Mouse (Mus musculus) brain, embryonic 18.5 days (tissue): ENCODE data around the gene Gm340.

Source experiments
- DNase-seq: peaks from one replicate; pipeline ENCODE4 v3.0.0-alpha.2; 2012; ENCODE audit warnings: low read depth, low spot score

Gm340 gene

GRCm38 (mm10) chr19:41581706-41582420, at the start of gene Gm340:
Gene Gm340 (plus strand): TSS chr19:41582370.
- DNase-seq: no peak

DNA sequence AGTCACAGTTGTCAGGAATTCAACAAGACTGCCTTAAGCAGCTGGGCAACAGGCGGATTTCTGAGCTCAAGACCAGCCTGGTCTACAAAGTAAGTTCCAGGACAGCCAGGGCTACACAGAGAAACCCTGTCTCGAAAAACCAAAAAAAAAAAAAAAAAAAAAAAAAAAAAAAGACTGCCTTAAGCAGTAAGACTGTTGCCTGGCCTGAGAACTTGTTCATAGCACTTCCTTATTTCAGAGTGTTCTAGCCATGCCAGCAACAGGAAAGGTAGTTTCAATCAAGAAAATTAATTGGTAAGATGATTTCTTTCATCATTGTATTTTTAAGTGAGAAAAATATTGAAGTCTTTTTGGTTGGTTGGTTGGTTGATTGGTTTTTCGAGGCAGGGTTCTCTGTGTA, 48.1 kb upstream of the Gm340 start:
- no peak for DNase-seq

GRCm38 (mm10) chr19:41556981-41557380, 25.2 kb upstream of the Gm340 start:
- DNase-seq: no peak

- DNase-seq: no peak
These were observed 24.7 kb upstream of the Gm340 start for GRCm38 (mm10) chr19:41557491-41557890.

GRCm38 (mm10) chr19:41558891-41559486, 23.2 kb upstream of the Gm340 start:
- no peak for DNase-seq

DNA sequence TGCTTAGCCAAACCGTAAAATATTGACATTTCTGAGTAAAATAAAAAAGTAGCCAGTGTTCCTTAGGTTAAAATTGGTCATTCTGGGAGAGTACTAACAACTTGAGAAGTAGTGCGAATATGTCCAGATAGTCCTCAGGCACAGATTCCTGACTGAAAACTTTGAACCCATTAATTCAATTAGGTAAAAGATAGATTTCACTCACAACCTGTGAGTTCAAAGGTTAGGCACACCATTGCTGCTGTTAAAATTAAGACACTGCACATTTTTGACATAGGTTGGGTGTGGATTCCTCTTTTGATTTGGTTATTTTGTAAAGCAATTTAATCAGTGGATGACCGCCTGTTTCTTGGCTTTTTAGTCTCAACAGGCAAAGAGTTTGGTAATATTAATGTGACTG, 21.3 kb upstream of the Gm340 start:
- DNase-seq: no peak

DNA sequence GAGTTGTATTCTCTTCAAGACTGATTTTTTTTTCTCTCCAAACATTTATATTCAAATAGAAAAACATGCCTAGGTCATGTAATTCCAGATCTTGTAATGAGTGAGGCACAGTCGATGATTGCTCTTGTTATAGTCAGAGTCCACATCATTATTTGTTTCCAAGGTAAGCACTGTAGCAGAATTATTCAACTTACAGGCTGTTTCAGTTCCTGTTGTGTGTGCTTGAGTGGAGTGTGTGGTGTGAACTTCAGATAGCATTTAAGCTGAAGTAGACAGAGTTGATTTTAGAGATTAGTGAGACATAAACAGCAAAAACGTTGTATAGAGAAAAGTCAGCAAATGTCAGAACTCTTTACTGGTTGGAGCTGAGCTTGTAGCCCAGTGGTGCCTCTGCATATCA, 13.4 kb upstream of the Gm340 start:
- no peak for DNase-seq

- no peak for DNase-seq
These were observed 8.5 kb upstream of the Gm340 start for GRCm38 (mm10) chr19:41573700-41574099.

GRCm38 (mm10) chr19:41577576-41577975, 4.6 kb upstream of the Gm340 start:
- DNase-seq: no peak

DNA sequence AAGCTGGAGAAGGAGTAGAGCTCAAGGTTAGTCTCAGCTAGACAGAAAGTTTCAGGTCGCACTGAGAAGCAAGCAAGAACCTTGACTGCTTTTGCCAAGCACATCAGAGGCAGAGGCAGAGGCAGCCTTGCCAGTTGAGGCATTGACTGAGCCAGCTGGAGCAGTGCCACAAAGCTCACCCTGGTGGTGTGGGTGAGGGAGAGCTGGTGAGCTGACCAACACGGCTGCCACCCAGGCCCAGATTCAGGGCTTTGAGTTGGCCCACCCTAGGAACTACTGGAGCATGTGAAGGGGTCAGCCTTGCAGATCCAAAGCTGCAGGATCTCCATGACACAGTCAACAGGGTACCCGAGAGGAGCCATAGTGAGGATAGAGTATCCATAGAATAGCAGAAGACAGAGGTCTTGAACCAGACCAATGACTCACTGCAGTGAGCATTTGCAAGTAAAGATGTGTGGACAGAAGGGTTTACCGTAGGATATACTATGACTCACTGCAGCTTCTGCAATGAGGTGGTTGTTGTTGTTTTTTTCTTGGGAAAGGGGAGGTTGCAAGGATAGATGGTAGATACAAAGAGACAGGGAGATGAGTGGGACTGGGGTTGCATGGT, 2.8 kb upstream of the Gm340 start:
- no peak for DNase-seq

- no peak for DNase-seq
These were observed 846 bp downstream of the Gm340 start for GRCm38 (mm10) chr19:41582918-41583514.

DNA sequence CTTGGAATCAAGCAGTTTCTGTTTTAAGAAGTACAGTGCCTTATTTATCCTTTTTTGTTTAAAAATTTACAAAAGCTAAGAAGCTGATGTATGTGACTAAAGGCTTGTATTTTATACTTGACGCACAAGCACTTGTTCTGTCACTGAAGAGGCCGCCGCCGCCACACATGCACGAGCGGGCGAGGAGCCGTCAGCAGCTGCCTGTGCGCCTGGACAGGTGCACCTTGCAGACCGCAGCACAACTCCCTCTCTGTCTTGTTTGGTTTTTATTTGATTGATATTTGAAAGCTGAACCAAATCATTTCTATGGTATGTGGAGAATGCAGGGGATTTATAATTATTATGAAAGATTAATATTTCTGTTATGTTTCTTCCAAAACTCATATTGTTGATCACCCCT, 4.6 kb downstream of the Gm340 start:
- no peak for DNase-seq

GRCm38 (mm10) chr19:41587431-41588222, 5.5 kb downstream of the Gm340 start:
- DNase-seq: no peak

- no peak for DNase-seq
These were observed 6.9 kb downstream of the Gm340 start for GRCm38 (mm10) chr19:41589026-41589425.

DNA sequence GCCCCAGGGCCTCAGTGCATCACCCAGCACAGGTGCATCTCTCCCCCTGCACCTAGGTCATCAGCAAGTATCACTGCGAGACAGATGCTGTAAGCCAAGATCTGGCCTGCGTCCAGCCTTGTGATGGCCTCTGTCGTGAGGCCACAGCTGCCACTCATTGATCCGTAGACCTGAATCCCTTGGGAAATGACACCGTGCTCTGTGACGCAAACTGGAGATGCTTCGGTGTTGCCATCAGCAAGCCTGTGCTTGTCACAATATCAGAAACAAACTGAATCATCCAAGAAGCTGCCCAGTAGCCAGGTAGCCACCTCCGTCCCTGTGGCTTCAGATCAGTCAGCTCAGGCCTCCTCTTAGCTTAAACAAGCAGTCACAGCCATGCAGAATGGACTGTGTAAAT, 7.5 kb downstream of the Gm340 start:
- DNase-seq: no peak

GRCm38 (mm10) chr19:41591808-41592207, 9.6 kb downstream of the Gm340 start:
- no peak for DNase-seq

- DNase-seq: no peak
These were observed 15.2 kb downstream of the Gm340 start for GRCm38 (mm10) chr19:41597170-41597894.

- no peak for DNase-seq
These were observed 18.5 kb downstream of the Gm340 start for GRCm38 (mm10) chr19:41600647-41601046.

DNA sequence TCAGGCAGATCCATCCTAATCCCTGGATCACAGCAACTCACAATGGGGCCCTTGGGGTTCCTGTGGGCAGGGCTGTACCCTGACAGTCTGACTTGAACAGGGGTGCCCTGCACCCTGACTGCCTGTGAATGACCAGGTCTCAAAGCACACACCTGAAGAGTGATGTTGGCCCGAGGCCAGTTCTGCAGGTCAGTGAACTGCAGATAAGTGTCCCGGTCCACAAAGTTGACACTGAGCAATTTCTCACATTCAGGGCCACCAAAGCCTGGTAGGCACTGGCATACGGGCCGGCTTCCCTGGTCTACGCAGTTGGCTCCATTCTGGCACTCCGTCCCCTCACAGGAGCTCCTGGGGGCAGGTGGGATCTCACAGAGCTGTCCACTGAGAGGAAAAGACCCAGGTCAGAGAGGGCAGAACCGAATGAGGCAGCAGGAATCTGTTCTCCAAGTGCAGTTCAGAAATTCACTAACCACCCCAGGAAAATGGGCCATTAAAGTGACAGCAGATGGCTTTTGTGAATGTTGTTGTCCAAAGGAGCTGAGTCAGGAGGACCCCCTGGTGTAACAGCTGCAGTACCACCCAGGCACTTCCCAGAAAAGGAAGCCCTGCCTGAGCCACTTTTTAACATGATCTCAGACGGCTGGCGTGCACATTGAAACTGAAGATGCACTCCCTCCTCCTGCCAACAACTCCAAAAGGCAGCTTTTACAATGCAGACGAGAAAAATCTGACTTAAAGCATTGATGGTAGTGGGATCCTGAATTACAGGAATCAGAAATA, 24.2 kb downstream of the Gm340 start:
- no peak for DNase-seq

GRCm38 (mm10) chr19:41611683-41612082, 29.5 kb downstream of the Gm340 start:
- no peak for DNase-seq
